Mouse (Mus musculus) spleen, adult 2 months (tissue): ENCODE measurements around the gene Rreb1.

Source experiments
- CTCF ChIP-seq: fragments of 200-500 bp; IDR thresholded peaks from 2 replicates; pipeline ENCODE4 v1.5.1; 2011; ENCODE audit warnings: mild to moderate bottlenecking, inconsistent platforms; ENCODE audit not compliant: insufficient read depth, insufficient read length, insufficient replicate concordance; ENCODE audit errors: extremely low read depth
- POLR2A ChIP-seq: fragments of 200-500 bp; IDR thresholded peaks from 2 replicates; pipeline ENCODE4 v1.6.1; 2011; ENCODE audit warnings: low read depth, low read length, inconsistent platforms

- TF ChIP-seq CTCF (no peak), POLR2A (no peak)
Measured at GRCm38 (mm10) chr13:37969988-37970387, 191.8 kb downstream of the Rreb1 start.
